8 mouse cellular contexts compared by ENCODE assay signal in genomic region chr7:110237837-110238451, GRCm38 (mm10). TPM values are rescaled to one million over a fixed set of nuclear protein-coding genes. Genes with fewer than 3 reads are reported as not detected.
A peak's percentile ranks its signal among the peaks of the same experiment; 100 is the strongest.
DNase-seq lines count a peak whose midpoint lies in the region; ATAC-seq lines count a peak whose summit lies in the region.

No protein-coding gene starts in this region.

- no peaks in the 10 kb centered on the region for H3K9me3 ChIP-seq in embryonic facial prominence, embryonic 12.5 days
- H3K9me3 ChIP-seq in embryonic facial prominence, embryonic 10.5 days, result no peaks in the 10 kb centered on the region
- H3K9me3 ChIP-seq in kidney, embryonic 15.5 days (replicated peaks), result no peaks in the 10 kb centered on the region
- no peaks in the 10 kb centered on the region for H3K9me3 ChIP-seq in stomach, embryonic 14.5 days (ENCODE audit: control insufficient read depth, low read depth, low read length)

- H3K4me1 ChIP-seq in embryonic facial prominence, embryonic 12.5 days, result peaks cover 18% of the 10 kb centered on the region
- H3K4me1 ChIP-seq in embryonic facial prominence, embryonic 10.5 days, result peaks cover 17% of the 10 kb centered on the region
- H3K4me1 ChIP-seq in kidney, embryonic 15.5 days, result peaks cover 29% of the 10 kb centered on the region
- peaks cover 17% of the 10 kb centered on the region; the same call in 1 of the 2 replicates for H3K4me1 ChIP-seq in stomach, embryonic 14.5 days (ENCODE audit: control insufficient read depth, insufficient read depth, low read length)

- no peak overlapping the region for H3K4me2 ChIP-seq in embryonic facial prominence, embryonic 12.5 days (replicated peaks)
- peak overlapping the region; percentile 23; the same call in 1 of the 2 replicates for H3K4me2 ChIP-seq in kidney, embryonic 15.5 days
- H3K4me2 ChIP-seq in stomach, embryonic 14.5 days (replicated peaks; ENCODE audit: low read depth, low read length), result no peak overlapping the region; the same call in 1 of the 2 replicates

- 43% methylated on average over 2 of the region's 2 CpGs for WGBS in embryonic facial prominence, embryonic 12.5 days
- 61% methylated on average over 2 of the region's 2 CpGs for WGBS in embryonic facial prominence, embryonic 10.5 days
- WGBS in kidney, embryonic 15.5 days, result 64% methylated on average over 2 of the region's 2 CpGs
- WGBS in stomach, embryonic 14.5 days, result 47% methylated on average over 2 of the region's 2 CpGs

- ATAC-seq in embryonic facial prominence, embryonic 12.5 days (ENCODE audit: insufficient number of reproducible peaks, insufficient read depth, low FRiP score, low TSS enrichment), result 0 out of 2 replicates have a peak, but pooled peaks have one; percentile 52
- 0 out of 2 replicates have a peak, but pooled peaks have one; percentile 43 for ATAC-seq in kidney, embryonic 15.5 days (replicated peaks; ENCODE audit: low FRiP score)
- ATAC-seq in stomach, embryonic 14.5 days (ENCODE audit: insufficient number of reproducible peaks, insufficient read depth, low FRiP score, low read depth), result peak; percentile 37; the same call in 1 of the 2 replicates

- no peaks in the 10 kb centered on the region for H3K36me3 ChIP-seq in embryonic facial prominence, embryonic 12.5 days
- peaks cover 7% of the 10 kb centered on the region for H3K36me3 ChIP-seq in embryonic facial prominence, embryonic 10.5 days (replicated peaks)
- H3K36me3 ChIP-seq in kidney, embryonic 15.5 days, result no peaks in the 10 kb centered on the region
- H3K36me3 ChIP-seq in stomach, embryonic 14.5 days (ENCODE audit: control insufficient read depth, insufficient read depth, low read length), result no peaks in the 10 kb centered on the region

- DNase-seq in embryonic facial prominence, embryonic 10.5 days (ENCODE audit: low spot score), result no peak
- DNase-seq in urinary bladder, adult 18-20 months (ENCODE audit: low spot score in 2 of 2), result peak; percentile 18 to 25
- no peak for DNase-seq in urinary bladder, postnatal 4 days (ENCODE audit: low spot score in 2 of 2)
- DNase-seq in gastrocnemius, postnatal 25 days, result no peak
- no peak for DNase-seq in thymus, postnatal 25 days

- no peak overlapping the region for H3K4me3 ChIP-seq in embryonic facial prominence, embryonic 12.5 days
- no peak overlapping the region for H3K4me3 ChIP-seq in embryonic facial prominence, embryonic 10.5 days
- H3K4me3 ChIP-seq in kidney, embryonic 15.5 days (replicated peaks), result no peak overlapping the region
- H3K4me3 ChIP-seq in stomach, embryonic 14.5 days (ENCODE audit: low read depth, low read length), result no peak overlapping the region

- H3K9ac ChIP-seq in embryonic facial prominence, embryonic 12.5 days, result no peak overlapping the region
- H3K9ac ChIP-seq in kidney, embryonic 15.5 days, result peak overlapping the region; percentile 21; the same call in 1 of the 2 replicates
- H3K9ac ChIP-seq in stomach, embryonic 14.5 days (replicated peaks; ENCODE audit: low read depth, low read length), result no peak overlapping the region

- H3K27ac ChIP-seq in embryonic facial prominence, embryonic 12.5 days, result no peak overlapping the region
- H3K27ac ChIP-seq in embryonic facial prominence, embryonic 10.5 days (replicated peaks), result no peak overlapping the region; the same call in 1 of the 2 replicates
- peak overlapping the region; percentile 83 for H3K27ac ChIP-seq in kidney, embryonic 15.5 days
- H3K27ac ChIP-seq in stomach, embryonic 14.5 days (ENCODE audit: low read length), result peak overlapping the region; percentile 66; the same call in 1 of the 2 replicates

- H3K27me3 ChIP-seq in embryonic facial prominence, embryonic 12.5 days, result no peaks in the 10 kb centered on the region
- no peaks in the 10 kb centered on the region for H3K27me3 ChIP-seq in embryonic facial prominence, embryonic 10.5 days (replicated peaks; ENCODE audit: low read depth, poor library complexity, severe bottlenecking)
- H3K27me3 ChIP-seq in kidney, embryonic 15.5 days, result no peaks in the 10 kb centered on the region
- no peaks in the 10 kb centered on the region for H3K27me3 ChIP-seq in stomach, embryonic 14.5 days (ENCODE audit: control insufficient read depth, insufficient read depth, low read length)

RNA-seq across cellular contexts. Expression of gene Swap70, which starts 16.4 kb away (rescaled TPM):
- polyA plus RNA-seq in embryonic facial prominence, embryonic 12.5 days (2016; fragmentation: Nextera tagmentation; extraction: Ambion mirVana), result 33.2 and 34.4 TPM in 2 replicates
- polyA plus RNA-seq in embryonic facial prominence, embryonic 10.5 days (2016; fragmentation: Nextera tagmentation; extraction: Ambion mirVana), result 30.7 and 32.4 TPM in 2 replicates
- polyA plus RNA-seq in kidney, embryonic 15.5 days (2015; fragmentation: Nextera tagmentation; extraction: Ambion mirVana), result 29.2 and 32.8 TPM in 2 replicates
- 25.2 and 26.9 TPM in 2 replicates for polyA plus RNA-seq in stomach, embryonic 14.5 days (2014; fragmentation: Nextera tagmentation; extraction: Ambion mirVana)
- 1 to 10 TPM; 5.7 to 6.2 TPM for total RNA-seq in gastrocnemius, postnatal 25 days (2021)

Comparison
In these comparisons a context has a peak if more than half of its experiments do, and no peak if none do; other contexts are left out.
1. DNase-seq: peak in urinary bladder, adult 18-20 months (2 of 2); none in embryonic facial prominence, embryonic 10.5 days (single experiment), urinary bladder, postnatal 4 days (0 of 2), gastrocnemius, postnatal 25 days (single experiment) and thymus, postnatal 25 days (single experiment).
2. H3K27ac ChIP-seq: peak in kidney, embryonic 15.5 days (single experiment) and stomach, embryonic 14.5 days (single experiment); none in embryonic facial prominence, embryonic 12.5 days (single experiment) and embryonic facial prominence, embryonic 10.5 days (single experiment).
3. Peak in every context shown above with its lines, with median percentiles within 50 percentile points of each other: ATAC-seq.